Mouse (Mus musculus) forebrain, embryonic 15.5 days (tissue): ENCODE data around the gene Tmem267. TPM values are rescaled to one million over a fixed set of nuclear protein-coding genes. Genes with fewer than 3 reads are reported as not detected.
A peak's percentile ranks its signal among the peaks of the same experiment; 100 is the strongest.
"Not testable (repeated sequence)": the region's sequence is repeated elsewhere in the genome, so short reads cannot be mapped to it uniquely, and the experiment has no call there.

Source experiments
- ATAC-seq: fragments of 200-750 bp; cut with Nextera tagmentation; replicated peaks from 2 replicates; pipeline ENCODE4 v1.8.0; 2017; ENCODE audit warnings: mild to moderate bottlenecking, moderate TSS enrichment, moderate library complexity
- H3K27ac ChIP-seq: fragments of 300-500 bp; sonication (generic); replicated peaks from 2 replicates; pipeline ENCODE4 v1.5.1; 2015; ENCODE audit warnings: mild to moderate bottlenecking, inconsistent platforms
- H3K27me3 ChIP-seq: fragments of 300-500 bp; sonication (generic); 2 replicates; pipeline ENCODE4 v1.6.1; 2015; ENCODE audit warnings: inconsistent platforms
- H3K36me3 ChIP-seq: fragments of 300-500 bp; sonication (generic); 2 replicates; pipeline ENCODE4 v1.6.1; 2015; ENCODE audit warnings: mild to moderate bottlenecking, inconsistent platforms
- H3K4me1 ChIP-seq: fragments of 300-500 bp; sonication (generic); 2 replicates; pipeline ENCODE4 v1.6.1; 2015; ENCODE audit warnings: inconsistent platforms
- H3K4me2 ChIP-seq: fragments of 300-500 bp; sonication (generic); replicated peaks from 2 replicates; pipeline ENCODE4 v1.6.1; 2015; ENCODE audit warnings: mild to moderate bottlenecking, inconsistent platforms
- H3K4me3 ChIP-seq: fragments of 300-500 bp; sonication (generic); 2 replicates; pipeline ENCODE4 v1.5.1; 2015; ENCODE audit warnings: mild to moderate bottlenecking, inconsistent platforms
- H3K9ac ChIP-seq: fragments of 300-500 bp; sonication (generic); replicated peaks from 2 replicates; pipeline ENCODE4 v1.6.1; 2015; ENCODE audit warnings: mild to moderate bottlenecking, inconsistent platforms
- H3K9me3 ChIP-seq: fragments of 300-500 bp; sonication (generic); 2 replicates; pipeline ENCODE4 v1.6.1; 2016; ENCODE audit warnings: inconsistent platforms
- WGBS: fragments of 180-500 bp; shearing (Covaris S2); methylation state at CpG from one replicate; pipeline ENCODE4 v1.1.7; 2015; ENCODE audit warnings: mixed read lengths; 5-methylcytosine and 5-hydroxymethylcytosine counted together
- polyA plus RNA-seq: library from polyadenylated mRNA; unstranded; fragments of >200 nt; fragmentation: Nextera tagmentation; extraction: Ambion mirVana; gene quantifications from 2 replicates; pipeline ENCODE4 v1.2.1, GENCODE M21; 2015

Gene Tmem267
- 3.6 and 3.8 TPM in 2 replicates for polyA plus RNA-seq

DNA sequence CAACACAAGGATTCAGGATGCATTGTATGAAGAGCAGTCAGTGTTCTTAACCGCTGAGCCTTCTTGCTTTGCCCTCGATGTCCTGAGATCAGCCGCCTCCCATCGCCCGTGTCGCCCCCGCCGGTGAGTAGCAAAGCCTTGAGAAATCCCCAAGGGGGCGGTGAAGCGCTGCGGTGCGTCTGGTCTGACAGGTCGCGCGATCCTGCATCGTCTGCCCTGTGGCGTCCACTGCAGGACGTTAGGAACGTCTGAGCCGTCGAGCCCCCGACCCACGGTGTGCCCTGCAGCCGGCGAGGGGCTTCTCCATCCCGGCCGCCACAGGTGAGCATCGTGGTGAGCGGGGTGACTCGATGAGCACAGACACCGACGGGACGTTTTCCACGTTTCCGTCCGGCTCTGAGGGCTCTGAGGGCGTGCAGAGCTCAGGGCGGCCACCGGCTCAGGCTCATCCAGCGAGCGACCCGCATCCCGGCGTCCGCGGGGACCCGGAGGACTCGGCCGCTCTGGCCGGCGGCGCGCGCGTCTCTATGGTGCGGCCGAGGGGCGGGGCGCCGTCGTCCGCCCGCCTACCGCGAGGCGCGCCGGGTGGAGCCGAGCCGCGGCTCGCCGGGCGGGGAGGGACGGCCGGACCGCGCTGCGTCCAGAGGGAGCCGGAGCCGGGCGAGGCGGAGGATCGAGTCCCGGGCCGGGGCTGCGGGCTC lies at the start of gene Tmem267, which contains the start of gene 3110070M22Rik:
Tmem267 (plus strand) TSS at position 160 of the 701 bp plus-strand sequence.
3110070M22Rik (minus strand) TSS at position 504 of the 701 bp plus-strand sequence.
- Histone ChIP-seq H3K4me3 (no peak within 1 kb of the TSS), H3K4me1 (no peaks in the 10 kb centered on the region), H3K9ac (peak within 1 kb of the TSS; percentile 32), H3K27ac (peak within 1 kb of the TSS; percentile 49), H3K27me3 (no peaks in the 10 kb centered on the region), H3K9me3 (peaks cover 17% of the 10 kb centered on the region), H3K4me2 (peak within 1 kb of the TSS; percentile 28), H3K36me3 (peaks cover 34% of the 10 kb centered on the region)
- no peak for ATAC-seq
- WGBS = 78% methylated on average over 87 of the region's 87 CpGs

GRCm38 (mm10) chr13:119442244-119442643 lies 45.6 kb upstream of the Tmem267 start:
- H3K27ac ChIP-seq = no peak overlapping the region
- peaks cover 65% of the 10 kb centered on the region for H3K36me3 ChIP-seq
- WGBS = 95% methylated on average over 1 of the region's 1 CpGs
- no peak overlapping the region for H3K4me3 ChIP-seq
- no peak overlapping the region for H3K4me2 ChIP-seq
- no peaks in the 10 kb centered on the region for H3K27me3 ChIP-seq
- no peaks in the 10 kb centered on the region for H3K4me1 ChIP-seq
- no peaks in the 10 kb centered on the region for H3K9me3 ChIP-seq
- no peak for ATAC-seq
- no peak overlapping the region for H3K9ac ChIP-seq

DNA sequence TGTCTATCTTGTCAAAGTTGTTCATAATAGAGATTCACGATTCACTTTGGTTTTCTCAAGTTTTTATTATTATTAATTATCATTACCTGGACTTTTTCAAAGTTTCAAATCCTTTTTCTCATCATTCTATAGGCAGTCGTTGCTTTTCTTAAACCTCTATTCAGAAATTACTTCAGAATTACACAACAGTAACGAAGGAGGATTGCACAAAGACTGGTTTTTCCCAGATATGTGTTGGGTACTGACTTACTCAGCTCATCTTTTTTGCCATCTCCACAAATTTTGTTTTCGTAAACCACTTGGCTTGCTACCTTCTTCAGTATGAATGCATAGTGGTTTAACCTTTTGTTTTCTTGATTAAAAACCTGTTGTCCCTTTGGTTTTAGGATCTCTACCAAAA lies 34.3 kb upstream of the Tmem267 start:
- no peaks in the 10 kb centered on the region for H3K27me3 ChIP-seq
- no peak overlapping the region for H3K27ac ChIP-seq
- H3K9ac ChIP-seq = no peak overlapping the region
- no peak overlapping the region for H3K4me2 ChIP-seq
- WGBS = 90% methylated on average over 4 of the region's 4 CpGs
- H3K4me1 ChIP-seq = no peaks in the 10 kb centered on the region
- no peak for ATAC-seq
- no peak overlapping the region for H3K4me3 ChIP-seq
- H3K36me3 ChIP-seq = peaks cover 57% of the 10 kb centered on the region
- no peaks in the 10 kb centered on the region for H3K9me3 ChIP-seq

- Histone ChIP-seq H3K36me3 (peaks cover 58% of the 10 kb centered on the region), H3K4me2 (no peak overlapping the region), H3K9me3 (no peaks in the 10 kb centered on the region), H3K9ac (no peak overlapping the region), H3K27me3 (no peaks in the 10 kb centered on the region), H3K4me3 (no peak overlapping the region), H3K27ac (no peak overlapping the region), H3K4me1 (no peaks in the 10 kb centered on the region)
- ATAC-seq = no peak
Observed at GRCm38 (mm10) chr13:119455082-119455481, 32.8 kb upstream of the Tmem267 start.

GRCm38 (mm10) chr13:119456342-119456741 lies 31.5 kb upstream of the Tmem267 start:
- ATAC-seq = no peak
- WGBS = 95% methylated on average over 7 of the region's 7 CpGs
- Histone ChIP-seq H3K27me3 (no peaks in the 10 kb centered on the region), H3K9me3 (no peaks in the 10 kb centered on the region), H3K27ac (no peak overlapping the region), H3K4me1 (no peaks in the 10 kb centered on the region), H3K9ac (no peak overlapping the region), H3K4me3 (no peak overlapping the region), H3K36me3 (peaks cover 45% of the 10 kb centered on the region), H3K4me2 (no peak overlapping the region)

GRCm38 (mm10) chr13:119461900-119462595 lies 25.8 kb upstream of the Tmem267 start:
- H3K27ac ChIP-seq = peak overlapping the region; percentile 82
- peak overlapping the region; percentile 48 for H3K4me2 ChIP-seq
- no peaks in the 10 kb centered on the region for H3K9me3 ChIP-seq
- H3K9ac ChIP-seq = peak overlapping the region; percentile 61
- peaks cover 17% of the 10 kb centered on the region for H3K36me3 ChIP-seq
- H3K4me3 ChIP-seq = peak overlapping the region; percentile 67
- peak; percentile 75 for ATAC-seq
- WGBS = 12% methylated on average over 10 of the region's 10 CpGs
- no peaks in the 10 kb centered on the region for H3K27me3 ChIP-seq
- H3K4me1 ChIP-seq = peaks cover 24% of the 10 kb centered on the region

GRCm38 (mm10) chr13:119462596-119463560 lies 25.0 kb upstream of the Tmem267 start, which contains the start of gene 4833420G17Rik:
TSS of gene 4833420G17Rik (plus strand) at chr13:119462768.
- WGBS = 6% methylated on average over 57 of the region's 57 CpGs
- peak; percentile 98 for ATAC-seq
- peaks cover 24% of the 10 kb centered on the region for H3K4me1 ChIP-seq

DNA sequence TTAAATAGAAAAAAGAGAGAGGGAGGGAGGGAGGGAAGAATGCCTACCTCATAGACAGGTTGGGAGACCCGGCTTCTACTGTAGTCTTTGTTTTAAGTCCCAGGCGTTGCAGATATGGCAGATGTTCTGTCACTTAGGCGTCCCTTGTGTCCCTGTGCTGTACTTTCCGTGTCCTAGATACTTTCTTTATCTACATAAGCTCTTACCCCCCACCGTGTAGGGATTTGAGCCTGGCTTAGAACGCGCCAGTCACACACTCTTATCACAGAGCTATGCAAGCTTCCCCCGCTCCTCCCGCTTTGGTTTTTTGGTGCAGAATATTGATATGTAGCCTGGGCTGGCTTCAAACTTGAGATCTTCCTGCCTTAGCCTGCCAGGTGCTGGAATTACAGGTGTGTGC lies 11.2 kb upstream of the Tmem267 start:
- H3K9ac ChIP-seq = no peak overlapping the region
- H3K27ac ChIP-seq = no peak overlapping the region
- no peaks in the 10 kb centered on the region for H3K27me3 ChIP-seq
- H3K4me2 ChIP-seq = no peak overlapping the region
- no peak overlapping the region for H3K4me3 ChIP-seq
- H3K4me1 ChIP-seq = no peaks in the 10 kb centered on the region
- peaks cover 85% of the 10 kb centered on the region for H3K36me3 ChIP-seq
- WGBS = 88% methylated on average over 9 of the region's 9 CpGs
- no peaks in the 10 kb centered on the region for H3K9me3 ChIP-seq
- no peak for ATAC-seq

More at GRCm38 (mm10) chr13:119462596-119463560, 25.0 kb upstream of the Tmem267 start, which contains the start of gene 4833420G17Rik:
- no peaks in the 10 kb centered on the region for H3K9me3 ChIP-seq
- peaks cover 22% of the 10 kb centered on the region for H3K36me3 ChIP-seq
- no peaks in the 10 kb centered on the region for H3K27me3 ChIP-seq
- peak within 1 kb of the TSS; percentile 63 for H3K4me2 ChIP-seq
- peak within 1 kb of the TSS; percentile 67 for H3K4me3 ChIP-seq
- peak within 1 kb of the TSS; percentile 61 for H3K9ac ChIP-seq
- peak within 1 kb of the TSS; percentile 82 for H3K27ac ChIP-seq

DNA sequence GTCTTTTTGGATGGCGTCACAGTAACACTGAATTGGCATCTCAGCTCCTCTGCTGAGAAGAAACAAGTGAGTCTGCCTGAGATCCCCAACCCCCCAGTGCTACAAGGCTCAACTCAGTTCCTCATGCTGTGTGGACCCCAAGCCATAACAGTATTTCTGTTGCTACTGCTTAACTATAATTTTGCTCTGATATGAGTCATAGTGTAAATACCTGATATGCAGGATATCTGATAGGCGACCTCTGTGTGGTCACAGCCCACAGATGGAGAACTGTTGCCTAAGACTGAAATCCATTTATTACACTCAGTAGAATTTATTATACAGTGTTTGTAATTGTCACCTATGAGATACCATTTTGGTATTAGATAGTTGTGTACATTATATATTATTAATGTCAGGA lies 10.1 kb upstream of the Tmem267 start:
- Histone ChIP-seq H3K9me3 (no peaks in the 10 kb centered on the region), H3K4me2 (no peak overlapping the region), H3K27me3 (no peaks in the 10 kb centered on the region), H3K27ac (no peak overlapping the region), H3K4me3 (no peak overlapping the region), H3K36me3 (peaks cover 81% of the 10 kb centered on the region), H3K4me1 (no peaks in the 10 kb centered on the region), H3K9ac (no peak overlapping the region)
- 95% methylated on average over 2 of the region's 2 CpGs for WGBS
- no peak for ATAC-seq

GRCm38 (mm10) chr13:119487354-119487753 lies 485 bp upstream of the Tmem267 start:
- Histone ChIP-seq H3K9ac (no peak overlapping the region), H3K9me3 (peaks cover 17% of the 10 kb centered on the region), H3K4me3 (no peak overlapping the region), H3K4me2 (peak overlapping the region; percentile 28), H3K27ac (no peak overlapping the region), H3K27me3 (no peaks in the 10 kb centered on the region), H3K4me1 (no peaks in the 10 kb centered on the region), H3K36me3 (peaks cover 39% of the 10 kb centered on the region)
- WGBS = 57% methylated on average over 7 of the region's 7 CpGs
- ATAC-seq = no peak

DNA sequence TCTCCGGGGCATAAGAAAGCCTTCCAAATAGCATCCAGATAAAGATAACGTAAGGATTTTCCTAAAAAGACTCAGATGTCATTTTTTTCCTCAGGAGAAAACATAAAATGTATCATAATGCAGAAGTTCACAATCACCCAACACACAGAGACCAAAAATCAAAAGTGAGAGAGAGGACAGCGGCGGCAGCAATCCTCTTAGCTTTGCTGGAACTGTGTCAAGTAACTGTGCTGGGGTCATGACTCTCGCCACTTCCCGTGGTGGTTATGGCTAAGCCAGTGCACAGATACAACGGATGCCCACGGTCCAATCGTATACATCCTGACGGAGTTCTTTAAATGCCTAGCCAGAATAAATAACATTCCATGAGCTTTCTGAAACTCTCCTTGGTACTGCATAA lies 4.2 kb downstream of the Tmem267 start:
- not testable (repeated sequence) for H3K4me3 ChIP-seq, H3K27me3 ChIP-seq, H3K9ac ChIP-seq, H3K4me2 ChIP-seq, H3K36me3 ChIP-seq, H3K4me1 ChIP-seq, ATAC-seq, H3K27ac ChIP-seq
- 92% methylated on average over 10 of the region's 10 CpGs for WGBS
- peaks cover 22% of the 10 kb centered on the region for H3K9me3 ChIP-seq
